Mouse (Mus musculus): ENCODE results near the gene Ldlrad1.

DNA sequence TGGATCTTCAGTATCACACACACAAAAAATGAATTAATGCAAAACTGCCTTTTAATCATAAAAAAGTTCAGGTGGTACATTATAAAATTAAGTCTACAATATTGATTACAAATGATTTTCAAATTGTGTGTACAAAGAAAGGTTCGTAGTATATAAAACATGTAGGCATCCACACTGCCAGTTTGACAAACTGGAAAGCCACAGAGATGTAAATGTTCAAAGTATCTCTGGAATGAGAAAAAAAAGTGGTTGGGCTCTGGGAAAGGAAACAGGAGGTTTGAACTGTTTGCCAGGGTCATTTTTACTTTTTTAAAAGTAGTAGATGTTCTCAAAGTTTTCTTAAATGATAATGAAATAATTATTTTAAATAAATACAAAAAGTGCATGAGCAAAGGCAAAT, 37.1 kb downstream of the Ldlrad1 start:
- TF ChIP-seq CTCF (IDR thresholded peaks at IDR 0.05) (no peak), EP300 (IDR thresholded peaks at IDR 0.05; ENCODE audit: insufficient read depth, low read depth, low read length) (no peak), POLR2A (IDR thresholded peaks at IDR 0.05; ENCODE audit: insufficient read depth, low read depth, low read length) (no peak)

Measured in heart, adult 2 months (tissue).